Mouse (Mus musculus): ENCODE results near the gene Dync1i1. TPM values are rescaled to one million over a fixed set of nuclear protein-coding genes. Genes with fewer than 3 reads are reported as not detected.

Dync1i1 gene
- polyA plus RNA-seq, 1 experiment from 2014 or later, result 49.9 TPM

GRCm38 (mm10) chr6:5993056-5993455 is 267.6 kb downstream of the Dync1i1 start:
- Histone ChIP-seq H3K4me3 (ENCODE audit: low read length) (no peak overlapping the region), H3K9me3 (ENCODE audit: control insufficient read depth, low read length) (no peaks in the 10 kb centered on the region), H3K27me3 (replicated peaks; ENCODE audit: control insufficient read depth, insufficient read depth, low read length) (no peaks in the 10 kb centered on the region), H3K4me1 (ENCODE audit: control insufficient read depth, insufficient read depth, low read depth, low read length) (peaks cover 6% of the 10 kb centered on the region; the same call in 1 of the 2 replicates), H3K27ac (ENCODE audit: low read depth, low read length) (peak overlapping the region; percentile 18; the same call in 1 of the 2 replicates), H3K36me3 (ENCODE audit: control insufficient read depth, insufficient read depth, low read length) (no peaks in the 10 kb centered on the region), H3K9ac (ENCODE audit: low read depth, low read length) (no peak overlapping the region), H3K4me2 (ENCODE audit: low read length) (no peak overlapping the region)
- no peak for ATAC-seq
- 32% methylated on average over 7 of the region's 7 CpGs for WGBS

GRCm38 (mm10) chr6:5997535-5997934 is 272.1 kb downstream of the Dync1i1 start:
- Histone ChIP-seq H3K36me3 (ENCODE audit: control insufficient read depth, insufficient read depth, low read length) (no peaks in the 10 kb centered on the region), H3K27me3 (replicated peaks; ENCODE audit: control insufficient read depth, insufficient read depth, low read length) (no peaks in the 10 kb centered on the region), H3K4me2 (ENCODE audit: low read length) (no peak overlapping the region), H3K9me3 (ENCODE audit: control insufficient read depth, low read length) (no peaks in the 10 kb centered on the region), H3K9ac (ENCODE audit: low read depth, low read length) (no peak overlapping the region), H3K4me3 (ENCODE audit: low read length) (no peak overlapping the region), H3K4me1 (ENCODE audit: control insufficient read depth, insufficient read depth, low read depth, low read length) (peaks cover 5% of the 10 kb centered on the region; the same call in 1 of the 2 replicates), H3K27ac (ENCODE audit: low read depth, low read length) (no peak overlapping the region)
- ATAC-seq, result no peak
- 41% methylated on average over 6 of the region's 6 CpGs for WGBS

GRCm38 (mm10) chr6:6002061-6002460 is 276.6 kb downstream of the Dync1i1 start:
- no peak for ATAC-seq
- 69% methylated on average over 3 of the region's 3 CpGs for WGBS
- no peak overlapping the region for H3K27ac ChIP-seq (ENCODE audit: low read depth, low read length)

GRCm38 (mm10) chr6:6004756-6005485 is 279.5 kb downstream of the Dync1i1 start:
- Histone ChIP-seq H3K4me3 (ENCODE audit: low read length) (no peak overlapping the region), H3K9me3 (ENCODE audit: control insufficient read depth, low read length) (no peaks in the 10 kb centered on the region), H3K36me3 (ENCODE audit: control insufficient read depth, insufficient read depth, low read length) (no peaks in the 10 kb centered on the region), H3K9ac (ENCODE audit: low read depth, low read length) (no peak overlapping the region), H3K4me2 (ENCODE audit: low read length) (no peak overlapping the region), H3K4me1 (ENCODE audit: control insufficient read depth, insufficient read depth, low read depth, low read length) (peaks cover 3% of the 10 kb centered on the region; the same call in 1 of the 2 replicates), H3K27ac (ENCODE audit: low read depth, low read length) (no peak overlapping the region), H3K27me3 (replicated peaks; ENCODE audit: control insufficient read depth, insufficient read depth, low read length) (no peaks in the 10 kb centered on the region)
- 63% methylated on average over 12 of the region's 12 CpGs for WGBS
- ATAC-seq, result no peak

More at GRCm38 (mm10) chr6:6002061-6002460, 276.6 kb downstream of the Dync1i1 start:
- Histone ChIP-seq H3K4me2 (ENCODE audit: low read length) (no peak overlapping the region), H3K9ac (ENCODE audit: low read depth, low read length) (no peak overlapping the region), H3K4me1 (ENCODE audit: control insufficient read depth, insufficient read depth, low read depth, low read length) (peaks cover 3% of the 10 kb centered on the region; the same call in 1 of the 2 replicates), H3K27me3 (replicated peaks; ENCODE audit: control insufficient read depth, insufficient read depth, low read length) (no peaks in the 10 kb centered on the region), H3K4me3 (ENCODE audit: low read length) (no peak overlapping the region), H3K9me3 (ENCODE audit: control insufficient read depth, low read length) (no peaks in the 10 kb centered on the region), H3K36me3 (ENCODE audit: control insufficient read depth, insufficient read depth, low read length) (no peaks in the 10 kb centered on the region)

GRCm38 (mm10) chr6:6005762-6006431 is 280.5 kb downstream of the Dync1i1 start:
- H3K9ac ChIP-seq (ENCODE audit: low read depth, low read length), result peak overlapping the region; percentile 63
- no peak overlapping the region for H3K27ac ChIP-seq (ENCODE audit: low read depth, low read length)
- WGBS, result 1% methylated on average over 41 of the region's 42 CpGs
- H3K27me3 ChIP-seq (replicated peaks; ENCODE audit: control insufficient read depth, insufficient read depth, low read length), result no peaks in the 10 kb centered on the region
- ATAC-seq, result peak; percentile 96
- peak overlapping the region; percentile 69 for H3K4me3 ChIP-seq (ENCODE audit: low read length)
- peaks cover 3% of the 10 kb centered on the region; the same call in 1 of the 2 replicates for H3K4me1 ChIP-seq (ENCODE audit: control insufficient read depth, insufficient read depth, low read depth, low read length)
- H3K36me3 ChIP-seq (ENCODE audit: control insufficient read depth, insufficient read depth, low read length), result no peaks in the 10 kb centered on the region
- no peaks in the 10 kb centered on the region for H3K9me3 ChIP-seq (ENCODE audit: control insufficient read depth, low read length)
- peak overlapping the region; percentile 98 for H3K4me2 ChIP-seq (ENCODE audit: low read length)

DNA sequence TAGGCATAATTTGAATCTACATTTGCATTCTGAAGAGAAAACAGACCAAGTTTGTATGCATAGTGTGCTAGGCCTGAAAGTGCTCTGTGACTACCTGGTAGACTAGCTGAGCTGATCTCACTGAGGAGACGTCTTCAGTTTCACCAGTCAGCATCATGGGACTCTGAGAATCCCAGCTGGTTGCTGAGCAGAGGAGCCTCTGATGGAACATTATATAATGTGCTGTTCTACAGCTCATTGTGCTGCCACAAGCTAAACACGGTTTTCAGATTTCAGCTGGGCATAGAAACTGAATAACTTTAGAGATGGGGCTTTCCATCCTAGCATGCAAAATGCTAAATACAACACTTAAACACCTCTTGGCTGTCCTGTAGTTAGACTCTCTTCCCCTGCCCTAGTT is 285.9 kb downstream of the Dync1i1 start:
- H3K36me3 ChIP-seq (ENCODE audit: control insufficient read depth, insufficient read depth, low read length), result no peaks in the 10 kb centered on the region
- no peak for ATAC-seq
- no peaks in the 10 kb centered on the region for H3K27me3 ChIP-seq (replicated peaks; ENCODE audit: control insufficient read depth, insufficient read depth, low read length)
- H3K4me1 ChIP-seq (ENCODE audit: control insufficient read depth, insufficient read depth, low read depth, low read length), result peaks cover under 1% of the 10 kb centered on the region; the same call in 1 of the 2 replicates
- no peak overlapping the region for H3K4me3 ChIP-seq (ENCODE audit: low read length)
- no peak overlapping the region for H3K4me2 ChIP-seq (ENCODE audit: low read length)
- 73% methylated on average over 2 of the region's 2 CpGs for whole genome bisulfite sequencing
- H3K27ac ChIP-seq (ENCODE audit: low read depth, low read length), result no peak overlapping the region
- no peak overlapping the region for H3K9ac ChIP-seq (ENCODE audit: low read depth, low read length)
- H3K9me3 ChIP-seq (ENCODE audit: control insufficient read depth, low read length), result no peaks in the 10 kb centered on the region

DNA sequence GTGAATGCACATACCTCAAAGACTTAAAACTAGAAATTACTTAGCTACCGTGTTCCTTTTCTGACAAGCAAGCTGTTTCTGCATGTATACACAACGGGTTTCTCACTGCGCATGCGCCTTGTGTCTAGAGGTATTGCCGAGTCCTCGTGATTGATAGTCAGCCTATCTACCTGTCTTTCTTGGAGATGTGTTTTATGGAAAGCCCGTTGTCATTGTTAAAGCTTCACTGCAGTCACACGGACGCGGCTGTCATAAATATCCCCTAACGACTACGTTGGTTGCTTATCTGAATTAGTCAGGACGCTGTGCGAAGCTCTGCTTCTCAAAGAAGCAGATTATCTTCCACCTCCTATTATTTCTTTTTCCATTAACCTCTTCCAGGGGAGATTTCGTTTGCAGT is 290.2 kb downstream of the Dync1i1 start:
- Histone ChIP-seq H3K27me3 (replicated peaks; ENCODE audit: control insufficient read depth, insufficient read depth, low read length) (no peaks in the 10 kb centered on the region), H3K9me3 (ENCODE audit: control insufficient read depth, low read length) (no peaks in the 10 kb centered on the region), H3K27ac (ENCODE audit: low read depth, low read length) (no peak overlapping the region), H3K4me3 (ENCODE audit: low read length) (no peak overlapping the region), H3K4me2 (ENCODE audit: low read length) (no peak overlapping the region), H3K4me1 (ENCODE audit: control insufficient read depth, insufficient read depth, low read depth, low read length) (no peaks in the 10 kb centered on the region), H3K9ac (ENCODE audit: low read depth, low read length) (no peak overlapping the region), H3K36me3 (ENCODE audit: control insufficient read depth, insufficient read depth, low read length) (no peaks in the 10 kb centered on the region)
- peak; percentile 54; the same call in 1 of the 2 replicates for ATAC-seq
- 70% methylated on average over 15 of the region's 15 CpGs for WGBS

GRCm38 (mm10) chr6:6016931-6017330 is 291.5 kb downstream of the Dync1i1 start:
- Histone ChIP-seq H3K4me1 (ENCODE audit: control insufficient read depth, insufficient read depth, low read depth, low read length) (no peaks in the 10 kb centered on the region), H3K4me3 (ENCODE audit: low read length) (no peak overlapping the region), H3K27ac (ENCODE audit: low read depth, low read length) (no peak overlapping the region), H3K9me3 (ENCODE audit: control insufficient read depth, low read length) (no peaks in the 10 kb centered on the region), H3K36me3 (ENCODE audit: control insufficient read depth, insufficient read depth, low read length) (no peaks in the 10 kb centered on the region), H3K4me2 (ENCODE audit: low read length) (no peak overlapping the region), H3K9ac (ENCODE audit: low read depth, low read length) (no peak overlapping the region), H3K27me3 (replicated peaks; ENCODE audit: control insufficient read depth, insufficient read depth, low read length) (no peaks in the 10 kb centered on the region)
- WGBS, result 67% methylated on average over 9 of the region's 9 CpGs
- ATAC-seq, result no peak

DNA sequence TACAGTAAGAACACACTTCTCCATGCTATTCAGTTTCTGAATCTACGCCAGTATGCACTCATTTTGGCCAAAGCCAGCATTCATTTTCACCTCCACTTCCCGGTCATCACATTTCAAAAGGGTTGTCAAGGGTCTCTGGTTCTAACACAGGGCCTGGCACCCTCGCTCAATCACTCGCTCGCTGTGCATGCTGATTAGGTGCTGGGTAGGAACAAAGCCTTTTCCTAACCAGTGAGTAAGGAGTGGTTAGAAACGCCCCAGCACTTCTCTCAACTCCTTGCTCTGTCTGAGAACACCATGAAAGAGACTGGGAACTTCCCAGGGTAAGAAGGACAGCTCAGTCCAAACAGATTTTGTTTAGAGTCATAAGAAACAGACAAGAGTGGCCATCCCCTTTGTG is 298.5 kb downstream of the Dync1i1 start:
- Histone ChIP-seq H3K4me3 (ENCODE audit: low read length) (no peak overlapping the region), H3K9ac (ENCODE audit: low read depth, low read length) (no peak overlapping the region), H3K4me1 (ENCODE audit: control insufficient read depth, insufficient read depth, low read depth, low read length) (no peaks in the 10 kb centered on the region), H3K27ac (ENCODE audit: low read depth, low read length) (no peak overlapping the region), H3K27me3 (replicated peaks; ENCODE audit: control insufficient read depth, insufficient read depth, low read length) (no peaks in the 10 kb centered on the region), H3K9me3 (ENCODE audit: control insufficient read depth, low read length) (no peaks in the 10 kb centered on the region), H3K4me2 (ENCODE audit: low read length) (no peak overlapping the region), H3K36me3 (ENCODE audit: control insufficient read depth, insufficient read depth, low read length) (no peaks in the 10 kb centered on the region)
- WGBS, result 21% methylated on average over 6 of the region's 6 CpGs
- ATAC-seq, result no peak

Data from hindbrain, embryonic 16.5 days (tissue).